Mouse (Mus musculus): ENCODE measurements around the gene Tagln3. TPM values are rescaled to one million over a fixed set of nuclear protein-coding genes. Genes with fewer than 3 reads are reported as not detected.
A peak's percentile ranks its signal among the peaks of the same experiment; 100 is the strongest.

The Tagln3 gene
- polyA plus RNA-seq, 1 experiment from 2014 or later = 26.0 TPM

DNA sequence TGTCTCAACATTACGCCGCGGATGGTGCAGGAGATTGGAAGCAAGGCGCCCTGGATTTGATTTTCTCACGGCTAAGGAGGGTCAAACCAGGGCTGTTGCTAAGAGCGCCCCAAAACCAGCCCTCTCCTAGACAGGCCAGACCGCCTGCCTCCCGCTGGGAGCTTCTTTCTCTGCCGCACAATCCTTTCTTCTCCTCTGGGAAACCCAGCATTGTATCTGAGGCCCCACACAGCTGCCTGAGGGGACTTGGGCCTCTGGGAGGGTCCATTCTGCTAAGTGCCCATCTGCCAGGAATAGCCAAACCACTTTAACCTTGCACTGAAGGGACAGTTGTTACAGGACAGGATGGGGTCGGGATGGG is 314 bp upstream of the Tagln3 start:
- under 1% methylated on average over 10 of the region's 10 CpGs for WGBS
- H3K9me3 ChIP-seq (ENCODE audit: control insufficient read depth, low read length) = no peaks in the 10 kb centered on the region
- peak overlapping the region; percentile 70 for H3K9ac ChIP-seq (ENCODE audit: low read depth, low read length)
- H3K27me3 ChIP-seq (replicated peaks; ENCODE audit: control insufficient read depth, insufficient read depth, low read length) = no peaks in the 10 kb centered on the region
- no peak overlapping the region; the same call in 1 of the 2 replicates for H3K27ac ChIP-seq (replicated peaks; ENCODE audit: low read depth, low read length)
- DNase-seq (ENCODE audit: low spot score) (peak; percentile 49), ATAC-seq (ENCODE audit: low read depth) (peak; percentile 75)
- H3K4me3 ChIP-seq (ENCODE audit: low read depth, low read length) = peak overlapping the region; percentile 55
- H3K4me2 ChIP-seq (ENCODE audit: low read depth, low read length) = peak overlapping the region; percentile 77
- H3K4me1 ChIP-seq (ENCODE audit: control insufficient read depth, insufficient read depth, low read length) = peaks cover 12% of the 10 kb centered on the region
- H3K36me3 ChIP-seq (ENCODE audit: control insufficient read depth, insufficient read depth, low read length) = peaks cover 17% of the 10 kb centered on the region; the same call in 1 of the 2 replicates

GRCm38 (mm10) chr16:45723172-45723901 is 1.1 kb downstream of the Tagln3 start:
- Histone ChIP-seq H3K9me3 (ENCODE audit: control insufficient read depth, low read length) (no peaks in the 10 kb centered on the region), H3K4me2 (ENCODE audit: low read depth, low read length) (peak overlapping the region; percentile 77), H3K27ac (replicated peaks; ENCODE audit: low read depth, low read length) (no peak overlapping the region), H3K27me3 (replicated peaks; ENCODE audit: control insufficient read depth, insufficient read depth, low read length) (no peaks in the 10 kb centered on the region), H3K36me3 (ENCODE audit: control insufficient read depth, insufficient read depth, low read length) (0 out of 2 replicates have a peak, but pooled peaks cover 10% of the 10 kb centered on the region), H3K4me1 (ENCODE audit: control insufficient read depth, insufficient read depth, low read length) (peaks cover 12% of the 10 kb centered on the region), H3K4me3 (ENCODE audit: low read depth, low read length) (peak overlapping the region; percentile 55), H3K9ac (ENCODE audit: low read depth, low read length) (peak overlapping the region; percentile 70)
- ATAC-seq (ENCODE audit: low read depth) (peak; percentile 15; the same call in 1 of the 2 replicates), DNase-seq (ENCODE audit: low spot score) (no peak)
- 57% methylated on average over 6 of the region's 6 CpGs for WGBS

- Histone ChIP-seq H3K9ac (ENCODE audit: low read depth, low read length) (no peak overlapping the region), H3K4me1 (ENCODE audit: control insufficient read depth, insufficient read depth, low read length) (peaks cover 12% of the 10 kb centered on the region), H3K4me3 (ENCODE audit: low read depth, low read length) (peak overlapping the region; percentile 55; the same call in 1 of the 2 replicates), H3K4me2 (ENCODE audit: low read depth, low read length) (peak overlapping the region; percentile 14; the same call in 1 of the 2 replicates), H3K36me3 (ENCODE audit: control insufficient read depth, insufficient read depth, low read length) (0 out of 2 replicates have a peak, but pooled peaks cover 8% of the 10 kb centered on the region), H3K27ac (replicated peaks; ENCODE audit: low read depth, low read length) (no peak overlapping the region), H3K27me3 (replicated peaks; ENCODE audit: control insufficient read depth, insufficient read depth, low read length) (no peaks in the 10 kb centered on the region), H3K9me3 (ENCODE audit: control insufficient read depth, low read length) (no peaks in the 10 kb centered on the region)
- DNase-seq (ENCODE audit: low spot score) = no peak
- no peak for ATAC-seq (ENCODE audit: low read depth)
- 65% methylated on average over 3 of the region's 3 CpGs for WGBS
These were observed 1.9 kb downstream of the Tagln3 start for GRCm38 (mm10) chr16:45722460-45722951.

DNA sequence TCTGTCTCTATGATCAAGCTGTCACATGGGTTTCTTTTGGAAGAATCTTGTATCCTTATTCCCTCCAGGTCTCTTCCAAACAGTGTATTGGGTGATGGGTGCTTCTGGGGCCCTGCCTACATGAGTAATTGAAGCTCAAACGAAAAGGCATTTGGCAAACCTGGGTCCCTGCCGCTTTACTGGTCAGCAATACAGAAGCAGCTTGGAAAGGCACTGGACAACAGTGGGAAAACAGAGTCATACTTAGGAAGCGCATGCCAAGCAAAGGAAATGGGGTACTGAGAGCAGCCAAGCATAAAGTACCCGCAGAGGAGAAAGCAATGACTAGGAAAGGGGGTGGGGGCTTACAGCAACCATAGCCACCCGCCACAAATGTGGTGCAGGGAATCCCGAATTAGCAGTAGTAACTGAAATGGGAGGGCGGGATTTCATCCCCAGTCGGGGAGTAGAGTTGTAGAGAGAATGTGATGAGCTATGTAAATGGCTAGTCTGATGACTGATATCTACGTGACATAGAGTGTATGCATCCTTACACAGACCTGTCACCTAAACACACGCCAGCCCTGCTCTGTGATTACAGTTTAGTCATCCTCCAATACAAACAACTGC is 4.3 kb downstream of the Tagln3 start:
- DNase-seq (ENCODE audit: low spot score) (no peak), ATAC-seq (ENCODE audit: low read depth) (no peak)
- Histone ChIP-seq H3K4me3 (ENCODE audit: low read depth, low read length) (no peak overlapping the region), H3K36me3 (ENCODE audit: control insufficient read depth, insufficient read depth, low read length) (0 out of 2 replicates have a peak, but pooled peaks cover 8% of the 10 kb centered on the region), H3K4me2 (ENCODE audit: low read depth, low read length) (no peak overlapping the region), H3K27me3 (replicated peaks; ENCODE audit: control insufficient read depth, insufficient read depth, low read length) (no peaks in the 10 kb centered on the region), H3K27ac (replicated peaks; ENCODE audit: low read depth, low read length) (no peak overlapping the region), H3K4me1 (ENCODE audit: control insufficient read depth, insufficient read depth, low read length) (peaks cover 12% of the 10 kb centered on the region), H3K9ac (ENCODE audit: low read depth, low read length) (no peak overlapping the region), H3K9me3 (ENCODE audit: control insufficient read depth, low read length) (0 out of 2 replicates have a peak, but pooled peaks cover 6% of the 10 kb centered on the region)
- WGBS = 86% methylated on average over 10 of the region's 10 CpGs

DNA sequence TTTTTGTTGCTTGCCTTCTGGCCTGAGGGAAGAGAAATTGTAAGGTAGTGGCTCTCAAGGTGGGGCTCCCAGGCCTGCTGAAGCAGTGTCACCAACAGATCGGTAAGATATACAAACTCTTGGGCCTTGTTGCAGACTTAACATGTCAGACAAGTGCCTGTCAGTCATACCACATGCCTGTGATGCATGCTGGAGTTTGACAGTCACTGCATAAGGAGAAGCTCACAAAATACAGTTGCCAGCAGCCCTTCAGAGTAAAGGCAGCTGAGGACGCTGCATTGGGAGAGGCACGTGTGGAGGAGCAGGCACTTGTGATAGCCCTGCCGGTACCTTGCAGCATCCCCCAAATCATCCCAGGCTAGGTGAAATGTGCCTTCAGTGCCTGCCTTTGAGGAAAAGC is 6.1 kb downstream of the Tagln3 start:
- Histone ChIP-seq H3K9me3 (ENCODE audit: control insufficient read depth, low read length) (0 out of 2 replicates have a peak, but pooled peaks cover 6% of the 10 kb centered on the region), H3K4me2 (ENCODE audit: low read depth, low read length) (no peak overlapping the region), H3K4me1 (ENCODE audit: control insufficient read depth, insufficient read depth, low read length) (no peaks in the 10 kb centered on the region), H3K4me3 (ENCODE audit: low read depth, low read length) (no peak overlapping the region), H3K36me3 (ENCODE audit: control insufficient read depth, insufficient read depth, low read length) (0 out of 2 replicates have a peak, but pooled peaks cover 8% of the 10 kb centered on the region), H3K27ac (replicated peaks; ENCODE audit: low read depth, low read length) (no peak overlapping the region), H3K9ac (ENCODE audit: low read depth, low read length) (no peak overlapping the region), H3K27me3 (replicated peaks; ENCODE audit: control insufficient read depth, insufficient read depth, low read length) (no peaks in the 10 kb centered on the region)
- 95% methylated on average over 4 of the region's 4 CpGs for WGBS
- no peak for DNase-seq (ENCODE audit: low spot score)
- ATAC-seq (ENCODE audit: low read depth) = no peak

- Histone ChIP-seq H3K9ac (ENCODE audit: low read depth, low read length) (no peak overlapping the region), H3K4me1 (ENCODE audit: control insufficient read depth, insufficient read depth, low read length) (no peaks in the 10 kb centered on the region), H3K27ac (replicated peaks; ENCODE audit: low read depth, low read length) (no peak overlapping the region), H3K36me3 (ENCODE audit: control insufficient read depth, insufficient read depth, low read length) (0 out of 2 replicates have a peak, but pooled peaks cover 8% of the 10 kb centered on the region), H3K4me2 (ENCODE audit: low read depth, low read length) (no peak overlapping the region), H3K4me3 (ENCODE audit: low read depth, low read length) (no peak overlapping the region), H3K27me3 (replicated peaks; ENCODE audit: control insufficient read depth, insufficient read depth, low read length) (no peaks in the 10 kb centered on the region), H3K9me3 (ENCODE audit: control insufficient read depth, low read length) (0 out of 2 replicates have a peak, but pooled peaks cover 6% of the 10 kb centered on the region)
- 86% methylated on average over 5 of the region's 5 CpGs for WGBS
- ATAC-seq (ENCODE audit: low read depth) (no peak), DNase-seq (ENCODE audit: low spot score) (no peak)
These were observed 9.8 kb downstream of the Tagln3 start for GRCm38 (mm10) chr16:45714489-45715150.

GRCm38 (mm10) chr16:45713878-45714277 is 10.5 kb downstream of the Tagln3 start:
- Histone ChIP-seq H3K9me3 (ENCODE audit: control insufficient read depth, low read length) (0 out of 2 replicates have a peak, but pooled peaks cover 6% of the 10 kb centered on the region), H3K4me1 (ENCODE audit: control insufficient read depth, insufficient read depth, low read length) (no peaks in the 10 kb centered on the region), H3K4me3 (ENCODE audit: low read depth, low read length) (no peak overlapping the region), H3K36me3 (ENCODE audit: control insufficient read depth, insufficient read depth, low read length) (0 out of 2 replicates have a peak, but pooled peaks cover 8% of the 10 kb centered on the region), H3K27me3 (replicated peaks; ENCODE audit: control insufficient read depth, insufficient read depth, low read length) (no peaks in the 10 kb centered on the region), H3K9ac (ENCODE audit: low read depth, low read length) (no peak overlapping the region), H3K4me2 (ENCODE audit: low read depth, low read length) (no peak overlapping the region), H3K27ac (replicated peaks; ENCODE audit: low read depth, low read length) (no peak overlapping the region)
- 79% methylated on average over 1 of the region's 1 CpGs for WGBS
- DNase-seq (ENCODE audit: low spot score) = no peak
- no peak for ATAC-seq (ENCODE audit: low read depth)

- no peak overlapping the region for H3K27ac ChIP-seq (replicated peaks; ENCODE audit: low read depth, low read length)
- H3K4me3 ChIP-seq (ENCODE audit: low read depth, low read length) = no peak overlapping the region
- DNase-seq (ENCODE audit: low spot score) (no peak), ATAC-seq (ENCODE audit: low read depth) (no peak)
- no peak overlapping the region for H3K4me2 ChIP-seq (ENCODE audit: low read depth, low read length)
- WGBS = 95% methylated on average over 5 of the region's 5 CpGs
- H3K36me3 ChIP-seq (ENCODE audit: control insufficient read depth, insufficient read depth, low read length) = 0 out of 2 replicates have a peak, but pooled peaks cover 2% of the 10 kb centered on the region
- 0 out of 2 replicates have a peak, but pooled peaks cover 6% of the 10 kb centered on the region for H3K9me3 ChIP-seq (ENCODE audit: control insufficient read depth, low read length)
- no peaks in the 10 kb centered on the region for H3K27me3 ChIP-seq (replicated peaks; ENCODE audit: control insufficient read depth, insufficient read depth, low read length)
- H3K4me1 ChIP-seq (ENCODE audit: control insufficient read depth, insufficient read depth, low read length) = no peaks in the 10 kb centered on the region
- no peak overlapping the region for H3K9ac ChIP-seq (ENCODE audit: low read depth, low read length)
These were observed 11.1 kb downstream of the Tagln3 start for GRCm38 (mm10) chr16:45713261-45713660.

Measured in embryonic facial prominence, embryonic 14.5 days (tissue).